Mouse (Mus musculus): Measurements from ENCODE around the gene Dgkz. TPM values are rescaled to one million over a fixed set of nuclear protein-coding genes. Genes with fewer than 3 reads are reported as not detected.

The Dgkz gene
- 10 to 100 TPM; 37.8 to 57.6 TPM for total RNA-seq (2021)
- 108 and 122 TPM in 2 replicates for polyA plus RNA-seq (2012; rRNA removed)
- long read RNA-seq, transcript Dgkz-201 (31 exons, 3,584 nt): major isoform, 8 of 32 reads
- long read RNA-seq, partial matches to known transcripts: 10 of 32 reads
- long read RNA-seq, other reads (novel, unspliced or antisense): 13 of 32 reads

DNA sequence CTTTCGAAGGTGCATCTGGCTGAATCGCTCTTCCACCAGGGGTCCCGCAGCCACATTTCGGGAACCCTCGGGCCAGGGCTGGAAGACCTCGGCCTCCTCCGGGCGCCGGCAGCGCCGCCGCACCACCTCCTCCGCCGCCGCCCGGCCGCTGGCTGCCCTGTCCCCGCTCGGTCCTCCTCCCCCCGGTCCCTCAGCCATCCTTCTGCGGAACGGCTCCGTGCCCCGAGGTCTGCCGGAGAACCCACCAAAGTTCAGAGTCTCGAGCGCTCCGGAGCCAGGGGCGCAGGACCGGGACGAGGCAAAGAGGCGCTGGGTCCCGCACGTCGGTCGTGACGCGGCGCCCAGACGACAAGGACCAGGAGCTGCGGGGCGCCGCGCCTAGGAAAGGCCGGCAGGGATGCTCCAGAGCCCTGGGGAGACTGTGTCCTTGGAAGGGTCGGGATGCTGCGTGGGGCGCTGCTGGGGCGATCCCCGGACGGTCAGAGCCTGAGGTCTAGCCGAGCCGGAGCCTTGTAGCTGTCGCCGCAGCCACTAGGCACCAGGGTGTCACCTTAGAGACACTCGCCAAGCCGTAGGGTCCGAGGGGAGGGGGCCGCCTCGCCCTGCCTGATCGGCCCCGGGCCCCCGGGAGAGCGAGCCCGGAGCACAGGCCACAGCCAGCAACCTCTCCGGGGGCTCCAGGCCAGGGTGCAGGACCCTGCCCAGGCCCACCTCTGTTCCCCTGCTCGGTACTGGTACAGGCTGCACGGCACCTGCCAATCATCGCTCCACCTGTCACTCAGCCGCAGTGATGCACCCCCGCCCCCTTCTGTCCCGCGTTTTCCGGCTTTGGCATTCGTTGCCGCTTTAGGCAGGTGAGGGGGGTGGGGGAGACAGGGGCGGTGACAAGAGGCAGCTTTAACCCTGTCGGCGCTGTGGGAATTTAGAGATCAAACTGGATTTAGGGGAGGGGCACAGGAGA, at the start of gene Dgkz:
Dgkz (minus strand) TSS at position 284 of the 961 bp plus-strand sequence.
- no peak for DNase-seq

DNA sequence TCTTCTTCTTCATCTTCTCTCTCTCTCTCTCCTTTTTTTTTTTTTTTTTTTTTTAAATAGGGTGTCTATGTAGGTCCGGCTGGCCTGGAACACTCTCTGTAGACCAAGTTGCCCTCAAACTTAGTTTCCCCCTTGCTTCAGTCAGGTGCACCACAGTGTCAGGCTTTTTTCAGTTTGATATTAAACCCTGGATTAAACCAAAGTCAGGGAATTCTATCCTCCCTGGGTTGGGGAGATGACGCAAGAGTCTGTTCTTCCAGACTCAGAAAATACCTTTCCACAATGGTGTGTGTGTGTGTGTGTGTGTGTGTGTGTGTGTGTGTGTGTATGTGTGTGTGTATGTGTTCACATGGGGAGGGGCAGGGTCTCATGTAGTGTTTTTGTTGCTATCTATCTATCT, 49.5 kb upstream of the Dgkz start:
- DNase-seq: no peak

DNA sequence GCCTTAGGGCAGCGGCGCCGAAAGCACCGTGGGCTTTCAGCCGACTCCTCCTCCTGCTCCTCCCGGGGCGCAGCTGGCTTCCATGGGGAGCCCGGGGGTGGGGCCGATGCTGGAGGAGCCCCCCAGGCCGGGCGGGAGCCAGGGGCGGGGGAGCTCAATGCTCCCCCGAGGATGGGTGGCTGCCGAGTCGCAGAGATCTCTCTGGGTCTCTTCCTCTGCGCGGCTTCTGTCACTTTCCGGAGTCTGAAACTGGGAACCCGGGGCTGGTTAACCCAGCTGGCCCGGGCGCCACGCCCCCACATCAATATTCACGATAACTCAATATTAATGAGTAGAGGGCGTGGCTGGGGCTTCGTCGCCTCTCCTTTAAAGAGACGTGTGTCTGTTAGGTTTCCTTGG, 48.6 kb upstream of the Dgkz start, which contains the start of gene Creb3l1:
Creb3l1 (minus strand) TSS at position 229 of the 399 bp plus-strand sequence.
- DNase-seq: peak; percentile 88

DNA sequence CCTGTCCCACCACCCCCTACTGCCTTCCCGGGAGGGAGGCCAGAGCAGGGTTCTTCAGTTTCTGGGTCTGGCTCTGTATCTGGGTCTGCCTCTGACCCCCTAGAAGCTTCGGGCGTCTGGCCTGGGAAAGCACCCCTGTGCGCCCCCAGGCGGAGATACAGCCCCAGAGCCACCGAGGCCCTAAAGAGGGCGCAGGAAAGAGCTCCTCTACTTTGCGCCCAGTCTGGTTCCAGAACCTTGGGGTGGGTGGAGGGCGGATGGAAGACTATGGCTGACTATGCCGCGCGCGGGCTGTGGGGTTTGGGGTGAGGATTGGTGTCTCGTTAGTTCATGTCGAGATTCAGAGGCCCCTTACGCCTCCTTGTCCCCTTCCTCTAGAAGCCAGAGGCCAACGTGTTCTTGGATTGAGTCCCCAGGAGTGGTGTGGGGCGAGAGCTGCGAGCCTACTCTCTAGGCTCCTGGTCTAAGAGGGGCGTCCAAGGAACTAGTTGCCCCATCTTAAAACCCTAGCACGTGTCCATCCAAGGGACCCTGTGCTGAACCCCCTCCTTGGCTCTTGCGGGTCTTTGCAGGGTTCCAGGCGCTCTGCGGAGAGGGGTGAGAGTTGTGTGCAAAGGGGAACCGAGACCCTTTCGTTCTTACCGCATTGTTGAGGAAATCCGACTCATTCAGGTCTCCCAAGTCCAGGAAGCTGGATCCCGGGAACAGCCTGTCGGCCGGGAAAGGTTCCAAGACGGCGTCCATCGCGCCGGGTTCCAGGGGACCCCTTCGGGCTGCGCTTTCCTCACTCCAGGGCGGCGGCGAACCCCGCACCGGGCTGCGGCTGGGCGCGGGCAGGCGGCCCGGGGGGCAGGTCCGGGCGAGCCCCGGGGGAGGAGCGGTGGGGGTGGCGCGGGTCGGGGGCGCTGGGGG, 48.0 kb upstream of the Dgkz start:
- peak; percentile 46 for DNase-seq

DNA sequence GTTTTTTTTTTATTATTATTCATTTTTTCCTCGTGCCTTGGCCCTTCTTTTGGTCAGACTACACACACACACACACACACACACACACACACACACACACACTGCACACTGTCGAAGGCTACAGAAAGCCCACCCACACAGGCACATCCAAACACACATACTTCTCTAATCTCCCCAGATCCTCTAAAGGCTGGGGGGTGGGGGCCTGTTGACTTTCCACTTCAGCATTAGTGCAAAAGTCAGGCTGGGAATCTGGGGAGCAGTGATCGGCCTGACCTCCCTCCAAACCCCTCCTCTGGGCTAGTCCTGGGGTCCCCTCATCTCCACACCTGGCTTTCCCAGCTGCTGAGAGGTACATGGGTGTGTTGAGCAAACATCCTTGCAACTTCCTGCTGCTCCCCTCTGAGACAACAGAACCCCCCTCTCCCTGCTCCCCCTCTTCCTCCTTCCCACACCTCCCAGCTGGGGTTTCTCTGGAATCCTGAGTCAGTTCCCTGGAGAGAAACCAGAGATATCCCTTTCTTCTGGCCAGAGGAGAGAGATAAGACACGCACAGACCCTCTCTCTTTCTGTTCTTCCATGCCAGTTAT, 45.1 kb upstream of the Dgkz start:
- no peak for DNase-seq

DNA sequence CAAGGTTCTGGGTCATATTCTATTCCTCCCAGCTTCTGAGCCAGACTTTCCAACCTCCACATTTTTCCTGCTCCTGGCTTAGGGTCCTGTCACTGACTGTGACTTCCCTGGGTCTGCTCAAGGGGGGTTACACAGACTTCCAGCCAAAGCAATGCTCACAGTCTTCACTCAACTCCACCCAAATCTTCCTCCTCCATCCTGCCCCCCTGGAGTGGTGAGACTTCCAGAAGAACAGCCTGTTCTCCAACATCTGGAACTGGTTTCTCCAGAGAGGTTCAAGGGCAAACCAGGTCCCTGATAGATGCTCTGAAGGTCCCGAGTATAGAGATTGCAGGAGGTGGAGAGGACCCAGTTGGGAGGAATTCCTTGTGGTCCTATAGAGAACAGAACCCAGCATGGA, 41.8 kb upstream of the Dgkz start:
- no peak for DNase-seq

DNA sequence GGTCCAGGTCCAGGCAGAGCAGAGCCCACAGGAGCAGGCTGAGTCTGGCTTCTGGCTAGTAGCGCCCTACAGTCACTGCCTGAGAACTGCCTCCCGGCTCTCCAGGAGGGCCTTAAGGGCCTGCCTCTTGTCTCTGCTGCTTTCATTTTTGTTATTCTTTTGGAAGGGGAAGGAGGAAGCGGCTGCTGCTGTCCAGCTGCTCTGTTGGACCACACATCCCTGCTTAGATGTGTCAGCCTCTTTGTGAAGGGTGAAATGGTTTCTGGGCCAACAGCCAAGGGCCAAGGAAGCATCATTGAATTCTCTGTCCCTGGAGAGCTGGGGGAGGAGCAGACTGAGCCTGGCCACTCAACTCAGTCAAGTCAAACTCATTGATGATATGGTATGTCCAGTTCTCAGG, 41.3 kb upstream of the Dgkz start:
- DNase-seq: peak; percentile 85

DNA sequence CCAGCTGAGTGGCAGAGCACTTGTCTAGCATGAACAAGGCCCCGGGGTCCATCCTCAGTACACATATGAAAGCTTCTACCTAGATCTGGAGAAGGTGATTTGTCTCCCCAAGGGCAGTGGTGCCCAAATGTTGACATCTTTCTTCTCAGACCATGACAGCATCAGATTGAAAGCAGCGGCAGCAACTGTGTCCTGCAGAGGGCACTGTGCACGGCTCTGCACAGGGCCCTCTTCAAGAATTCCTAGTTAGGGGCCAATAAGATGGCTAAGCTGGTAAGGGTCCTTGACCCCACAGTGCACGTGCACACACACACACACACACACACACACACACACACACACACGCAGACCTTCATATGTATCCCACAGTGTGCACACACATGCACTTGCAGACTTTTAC, 39.2 kb upstream of the Dgkz start:
- DNase-seq: no peak

DNA sequence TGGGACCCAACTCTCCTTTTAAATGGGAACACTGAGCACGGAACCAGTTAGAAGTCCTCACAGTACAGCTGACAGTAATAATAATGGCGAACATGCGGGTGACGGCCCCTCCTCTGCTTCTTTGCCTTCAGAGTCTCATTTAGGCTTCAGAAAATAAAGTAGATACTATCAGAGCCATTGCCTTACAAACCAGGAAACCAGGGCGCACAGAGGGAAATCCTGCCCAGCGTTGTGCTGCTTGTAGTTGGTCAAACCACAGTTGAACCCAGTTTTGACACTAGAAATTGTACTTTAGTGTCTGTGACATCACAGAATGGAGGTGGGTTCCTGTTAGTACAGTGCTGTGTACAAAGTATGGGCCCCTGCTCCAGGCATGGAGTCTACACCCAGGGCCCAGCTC, 38.6 kb upstream of the Dgkz start:
- no peak for DNase-seq

DNA sequence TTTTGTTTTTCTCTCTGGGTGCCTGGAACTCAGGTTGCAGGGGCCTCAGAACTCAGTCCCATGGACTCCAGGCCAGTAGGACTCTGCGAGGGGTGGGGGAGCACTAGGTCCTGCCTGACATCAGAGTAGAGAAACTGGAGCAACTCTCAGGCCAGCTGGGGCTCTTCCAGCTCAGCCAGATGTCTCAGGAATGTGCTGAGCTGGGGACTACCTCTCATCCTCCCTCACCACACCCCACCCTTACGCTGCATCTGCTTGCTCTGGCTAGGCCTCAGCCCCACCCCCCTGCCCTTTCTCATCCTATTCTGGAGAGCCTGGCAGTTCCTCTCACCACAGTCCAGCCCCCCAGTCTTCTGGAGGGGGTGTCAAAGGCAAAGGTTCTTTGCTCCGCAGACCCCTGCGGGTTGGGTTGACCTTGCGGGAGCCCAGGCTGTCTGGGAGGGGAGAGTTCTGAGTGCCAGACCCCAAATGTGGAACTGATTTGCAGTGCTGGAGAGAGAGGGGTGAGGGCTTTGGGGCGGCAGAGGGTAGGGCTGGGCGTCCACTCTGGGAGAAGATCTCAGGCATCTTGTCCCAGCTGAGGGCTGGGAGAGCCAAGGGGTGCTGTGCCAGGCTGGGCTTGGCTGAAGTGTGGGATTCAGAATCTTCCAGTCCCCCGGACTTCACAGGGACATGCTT, 37.2 kb upstream of the Dgkz start:
- DNase-seq: peak; percentile 36

DNA sequence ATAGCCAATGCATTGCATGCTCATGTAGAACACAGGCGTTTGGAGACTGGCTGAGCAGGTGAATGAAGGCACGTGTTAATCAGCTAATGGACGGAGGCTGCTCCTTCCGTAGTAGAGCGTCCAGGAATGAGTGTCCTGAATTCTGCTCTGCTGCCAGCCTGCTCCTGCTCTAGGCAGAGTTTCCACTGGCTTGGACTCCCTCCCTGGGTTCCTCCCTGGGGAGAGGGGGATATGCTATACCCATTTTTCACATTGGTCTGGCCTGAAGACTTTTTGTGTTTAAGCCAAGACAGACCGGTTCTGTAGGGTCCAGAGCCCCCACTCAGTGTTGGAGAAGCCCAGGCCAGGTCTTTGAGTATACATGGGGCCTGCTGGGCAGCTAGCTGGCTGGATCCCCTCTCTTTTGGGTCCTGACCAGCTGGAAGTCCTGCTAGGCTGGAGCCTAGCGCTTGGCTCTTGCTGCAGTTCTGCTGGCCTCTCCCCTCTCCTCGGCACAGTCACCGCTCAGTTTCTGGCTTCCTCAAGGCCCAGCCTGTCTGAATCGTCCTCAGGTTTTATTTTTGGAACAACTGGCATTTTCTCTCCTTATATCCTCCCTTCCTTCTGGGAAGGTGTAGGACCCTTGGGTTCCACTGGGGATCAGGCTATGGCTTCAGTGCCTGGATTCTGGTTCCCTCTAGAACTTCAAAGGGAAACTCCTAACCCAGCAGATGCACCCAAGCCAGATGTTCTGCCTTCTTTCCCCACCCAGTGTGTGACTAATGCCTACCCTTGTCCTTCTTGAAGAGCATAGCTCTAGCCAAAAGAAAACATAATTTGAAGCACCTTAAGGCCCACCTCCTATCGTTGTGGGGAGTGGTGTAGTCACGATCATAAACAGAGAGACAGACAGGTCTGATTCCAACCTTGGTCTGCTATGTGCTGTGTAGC, 36.0 kb upstream of the Dgkz start:
- peak; percentile 37 for DNase-seq

DNA sequence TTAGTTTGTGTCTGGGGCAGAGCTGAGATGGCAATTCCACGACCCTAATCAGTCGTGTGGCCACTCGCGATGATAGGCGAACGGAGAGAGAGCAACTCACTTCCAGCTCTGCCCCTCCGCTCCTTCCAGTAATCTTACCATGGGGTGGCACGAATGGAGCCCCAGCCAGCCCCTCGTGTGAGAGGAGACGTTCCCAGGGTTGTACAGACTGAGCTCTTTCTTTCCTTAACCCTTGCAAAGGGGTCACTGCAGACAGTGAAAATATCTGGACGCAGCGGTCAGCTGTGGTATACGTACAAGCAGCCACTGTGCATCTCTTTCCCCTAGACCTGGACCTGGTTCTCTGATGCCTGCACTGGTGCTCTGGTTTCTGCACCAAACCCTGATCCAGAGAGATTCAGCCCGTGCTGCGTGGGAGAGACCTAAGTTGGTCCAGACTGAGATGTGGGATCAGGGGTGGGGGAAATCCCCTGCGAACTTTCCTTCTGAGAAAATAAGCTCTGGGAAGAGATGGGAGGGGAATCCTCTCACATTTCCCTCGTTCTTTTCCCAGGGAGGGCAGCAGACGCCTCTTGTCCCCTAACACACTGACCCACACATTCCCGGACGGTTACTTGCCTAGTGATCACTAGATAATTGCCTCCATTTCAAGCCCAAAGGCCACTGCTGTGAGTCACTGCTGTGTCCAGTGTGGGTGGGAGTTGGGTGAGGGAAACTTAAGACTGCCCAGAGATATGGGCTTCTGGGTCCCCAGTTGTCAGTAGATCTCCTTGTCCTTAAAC, 33.1 kb upstream of the Dgkz start:
- peak; percentile 70 for DNase-seq

DNA sequence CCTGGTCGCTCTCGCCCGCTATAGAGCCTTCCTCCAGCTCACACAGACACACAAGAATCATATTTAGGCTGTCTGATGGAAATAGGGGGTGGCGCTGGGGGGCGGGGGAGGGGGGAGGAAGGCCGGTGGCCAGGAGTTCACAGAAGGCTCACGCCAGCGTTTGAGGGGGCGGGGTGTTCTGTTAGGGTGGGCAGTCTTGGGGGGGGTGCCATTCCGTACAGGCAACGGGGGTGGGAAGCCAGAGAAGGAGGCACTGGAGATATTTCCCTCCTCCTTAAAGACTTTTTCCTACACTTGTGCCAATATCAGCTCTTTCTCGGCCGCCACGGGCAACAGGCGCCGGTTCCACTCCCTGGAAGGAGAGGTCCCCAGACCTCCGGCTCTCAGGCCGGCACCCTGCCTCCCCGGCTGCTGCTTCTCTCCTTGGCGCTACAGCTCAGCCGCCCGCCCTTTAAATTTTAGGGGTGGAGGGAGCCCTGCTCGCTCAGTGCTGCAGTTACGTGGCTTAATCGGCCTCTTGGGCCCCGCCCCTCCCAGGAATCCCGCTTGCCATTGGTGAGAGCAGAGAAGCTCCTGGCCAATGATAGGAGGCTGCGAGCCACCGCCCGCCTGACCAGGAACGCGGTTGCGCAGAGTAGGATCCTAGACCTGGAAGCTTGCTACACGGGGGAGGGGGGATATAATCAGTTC, 32.4 kb upstream of the Dgkz start:
- DNase-seq: peak; percentile 99

DNA sequence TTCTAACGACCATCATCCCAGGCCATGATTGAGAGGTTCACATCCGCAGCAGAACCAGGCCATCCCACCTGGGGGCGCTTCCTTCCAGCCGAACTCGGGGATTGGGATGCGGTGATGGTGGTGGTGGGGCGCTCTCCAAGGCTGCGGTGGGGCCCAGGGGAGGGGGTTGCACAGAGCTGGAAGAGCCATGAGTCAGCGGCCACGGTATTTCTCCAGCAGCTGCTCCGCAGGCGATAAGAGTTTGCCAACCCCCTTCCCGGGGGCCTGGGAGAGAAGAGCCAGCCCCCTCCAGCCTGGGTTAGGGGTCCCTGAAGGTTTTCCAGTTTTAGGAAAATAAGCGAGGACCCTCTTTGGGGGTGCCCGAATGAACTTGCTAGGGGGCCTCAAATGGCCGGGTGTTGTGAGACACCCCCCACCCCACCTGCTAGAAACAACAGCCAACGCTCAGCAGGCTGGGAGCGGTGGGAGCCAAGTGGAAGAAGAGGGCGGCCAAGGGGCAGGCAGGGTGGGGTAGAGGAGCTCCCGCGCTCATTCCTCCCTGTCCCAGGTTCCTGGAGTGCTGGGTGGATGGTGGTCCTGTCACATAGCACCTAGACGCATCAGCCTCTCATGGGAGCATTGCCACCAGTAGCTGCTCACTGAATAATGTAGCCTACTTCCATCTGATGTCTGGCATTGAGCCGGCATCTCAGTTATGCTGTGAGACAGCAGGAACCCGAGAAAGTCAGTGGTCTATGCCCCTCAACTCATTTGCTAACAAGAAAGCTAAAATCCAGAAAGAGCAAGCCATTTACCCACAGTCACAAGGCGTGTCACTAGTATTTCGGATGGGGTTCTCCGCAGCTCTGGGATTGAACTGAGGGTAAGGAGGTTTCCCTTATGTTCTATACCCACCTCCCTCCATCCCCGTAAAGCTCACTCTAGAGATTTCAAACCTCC, 31.6 kb upstream of the Dgkz start:
- peak; percentile 53 for DNase-seq

DNA sequence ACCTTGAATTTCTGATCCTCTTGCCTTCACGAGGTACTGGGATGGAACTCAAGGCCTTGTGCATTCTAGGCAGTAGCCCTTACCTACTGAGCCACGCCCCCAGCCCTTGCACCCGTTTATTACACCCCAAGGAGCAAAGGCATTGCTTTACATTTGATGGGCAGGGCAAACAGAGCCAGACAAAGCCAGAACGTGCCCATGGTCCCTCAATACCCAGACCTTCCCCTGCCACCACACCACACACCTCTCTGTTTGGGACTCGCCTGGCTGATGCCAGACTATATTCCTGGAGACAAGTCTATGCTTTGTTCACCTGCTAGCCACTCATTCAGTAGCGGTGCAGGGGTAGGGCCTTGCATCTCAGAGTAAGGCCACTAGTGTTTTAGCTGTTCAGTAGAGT, 30.8 kb upstream of the Dgkz start:
- no peak for DNase-seq

DNA sequence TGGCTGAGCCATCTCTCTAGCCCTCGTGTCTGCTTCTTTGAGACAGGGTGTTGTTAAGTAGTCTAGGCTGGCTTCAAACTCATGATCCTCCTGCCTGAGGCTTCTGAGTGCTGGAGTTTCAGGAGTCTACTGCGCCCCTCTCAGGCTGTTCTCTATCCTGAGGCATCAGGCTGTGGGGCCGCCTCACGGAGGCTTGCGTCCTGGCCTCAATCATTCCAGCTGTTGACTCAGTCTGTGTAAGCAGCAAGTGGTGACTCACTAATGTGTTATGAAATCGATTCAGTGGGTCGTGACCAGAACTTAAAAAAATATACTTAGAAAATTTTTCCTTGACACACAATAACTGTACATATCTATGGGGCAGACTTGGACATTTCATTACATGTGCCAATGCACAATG, 29.0 kb upstream of the Dgkz start:
- peak; percentile 78 for DNase-seq

DNA sequence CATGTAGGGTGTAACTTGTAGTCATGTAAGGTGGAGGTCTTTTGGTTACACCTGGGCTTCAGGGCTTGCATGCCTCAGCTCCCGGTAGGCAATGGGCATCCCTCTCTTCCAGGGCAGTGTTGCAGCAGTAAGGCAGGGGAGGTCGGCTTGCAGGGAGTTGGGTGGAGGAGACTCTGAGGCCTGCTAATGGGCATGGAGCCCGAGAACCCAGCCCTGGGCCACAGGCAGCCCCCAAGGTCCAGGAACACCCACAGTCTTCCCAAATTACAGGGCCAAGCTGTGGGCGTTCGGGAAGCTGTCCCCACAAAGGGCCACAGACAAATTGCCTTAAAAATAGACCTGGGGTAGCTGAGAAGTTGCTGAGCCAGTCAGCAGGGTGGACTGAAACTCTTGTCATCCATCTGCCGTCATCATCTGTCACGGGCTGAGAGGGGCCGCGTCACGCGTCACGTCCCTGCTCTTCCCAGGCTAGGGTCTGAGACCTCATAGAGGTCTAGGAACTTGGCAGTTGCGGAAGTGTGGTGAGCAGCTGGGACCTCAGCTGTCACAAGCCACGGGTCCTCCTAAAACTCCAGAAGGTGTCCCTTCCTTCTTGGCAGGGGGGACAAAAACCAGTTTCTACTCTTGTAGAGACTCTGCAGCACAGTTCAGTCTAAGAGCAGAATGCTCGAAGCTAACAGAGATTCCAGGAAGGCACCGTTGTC, 22.4 kb upstream of the Dgkz start:
- no peak for DNase-seq

All from adrenal gland, adult 2 months (tissue).